Mouse (Mus musculus): Measurements from ENCODE around the gene Hist1h3a. TPM values are rescaled to one million over a fixed set of nuclear protein-coding genes. Genes with fewer than 3 reads are reported as not detected.
"Not testable (repeated sequence)": the region's sequence is repeated elsewhere in the genome, so short reads cannot be mapped to it uniquely, and the experiment has no call there.

Gene Hist1h3a
- polyA plus RNA-seq (2015; fragmentation: Nextera tagmentation; extraction: Ambion mirVana), result 8.0 and 9.4 TPM in 2 replicates

DNA sequence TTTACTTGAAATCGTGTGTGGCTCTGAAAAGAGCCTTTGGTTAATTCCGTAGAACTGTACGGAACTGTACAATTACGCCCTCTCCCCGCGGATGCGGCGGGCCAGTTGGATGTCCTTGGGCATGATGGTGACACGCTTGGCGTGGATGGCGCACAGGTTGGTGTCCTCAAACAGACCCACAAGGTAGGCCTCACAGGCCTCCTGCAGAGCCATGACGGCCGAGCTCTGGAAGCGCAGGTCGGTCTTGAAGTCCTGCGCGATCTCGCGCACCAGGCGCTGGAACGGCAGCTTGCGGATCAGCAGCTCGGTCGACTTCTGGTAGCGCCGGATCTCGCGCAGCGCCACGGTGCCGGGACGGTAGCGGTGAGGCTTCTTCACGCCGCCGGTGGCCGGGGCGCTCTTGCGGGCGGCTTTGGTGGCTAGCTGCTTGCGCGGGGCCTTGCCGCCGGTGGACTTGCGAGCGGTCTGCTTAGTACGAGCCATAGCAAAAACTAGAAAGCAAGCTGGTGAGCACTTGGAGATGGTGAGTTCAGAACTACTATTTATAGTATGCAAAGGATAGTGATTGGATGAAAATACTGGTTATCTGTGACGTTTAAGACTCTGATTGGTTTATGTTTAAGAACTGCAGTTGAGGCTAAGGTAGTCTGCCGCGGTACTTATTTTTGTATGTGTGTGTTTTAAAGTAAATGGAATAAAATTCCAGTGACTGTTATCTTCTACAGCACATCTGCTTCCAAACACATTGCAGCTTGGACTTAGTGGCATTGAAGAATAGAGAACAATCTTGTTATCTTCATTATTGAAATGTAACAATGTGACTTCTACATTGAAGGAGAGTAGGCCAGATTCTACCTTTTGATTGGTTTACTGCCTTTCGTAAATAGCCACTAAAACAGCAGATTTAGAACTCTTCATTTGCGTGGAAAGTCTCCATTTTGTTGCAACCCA, at the start of gene Hist1h3a:
Gene Hist1h3a (minus strand): TSS at position 516 of the 951 bp plus-strand sequence.
- H3K4me1 ChIP-seq, result peaks cover 32% of the 10 kb centered on the region
- H3K27ac ChIP-seq, result peak within 1 kb of the TSS; percentile 98
- ATAC-seq (replicated peaks; ENCODE audit: low FRiP score), result peak; percentile 67
- peak within 1 kb of the TSS; percentile 61 for H3K4me3 ChIP-seq (replicated peaks)
- H3K36me3 ChIP-seq; H3K9me3 ChIP-seq (replicated peaks); H3K27me3 ChIP-seq: not testable (repeated sequence)
- WGBS, result under 1% methylated on average over 31 of the region's 52 CpGs
- peak within 1 kb of the TSS; percentile 61 for H3K9ac ChIP-seq
- H3K4me2 ChIP-seq, result peak within 1 kb of the TSS; percentile 85

DNA sequence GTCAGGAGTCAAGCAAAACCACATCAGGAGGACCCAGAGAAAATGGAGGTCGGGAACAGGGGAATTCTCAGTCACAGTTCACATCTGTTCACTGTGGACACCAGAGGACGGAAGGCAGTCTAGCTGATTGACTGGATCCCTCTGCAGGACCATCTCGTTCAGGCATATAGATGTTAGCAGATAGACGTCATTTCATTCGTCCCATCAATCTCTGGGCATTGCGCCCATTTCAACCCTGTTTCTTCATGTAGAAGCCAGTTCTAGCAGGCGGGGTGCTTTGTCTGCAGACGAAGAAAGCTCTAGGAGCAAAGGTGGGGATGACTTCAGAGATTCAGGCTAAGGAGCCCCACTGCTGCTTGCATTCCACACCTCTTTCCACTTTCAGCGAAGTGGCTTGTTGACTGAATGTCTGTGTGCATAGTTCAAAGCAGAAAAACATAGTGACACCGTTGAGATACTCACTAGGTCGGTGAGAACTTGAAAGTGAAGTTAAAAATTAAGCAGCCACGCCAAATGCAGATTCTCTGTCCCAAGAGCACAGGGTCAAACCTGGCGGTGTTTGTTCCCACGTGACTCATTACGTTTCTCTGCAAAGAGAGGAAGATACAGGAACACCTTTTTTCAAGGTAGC, 44.4 kb upstream of the Hist1h3a start, which contains the start of gene Slc17a2:
Gene Slc17a2 (plus strand): TSS at position 572 of the 631 bp plus-strand sequence.
- no peaks in the 10 kb centered on the region for H3K27me3 ChIP-seq
- no peak within 1 kb of the TSS for H3K4me2 ChIP-seq
- 78% methylated on average over 15 of the region's 15 CpGs for WGBS
- no peaks in the 10 kb centered on the region for H3K9me3 ChIP-seq (replicated peaks)
- H3K36me3 ChIP-seq, result no peaks in the 10 kb centered on the region
- no peak within 1 kb of the TSS for H3K9ac ChIP-seq
- ATAC-seq (replicated peaks; ENCODE audit: low FRiP score), result no peak
- no peaks in the 10 kb centered on the region for H3K4me1 ChIP-seq
- H3K27ac ChIP-seq, result no peak within 1 kb of the TSS
- H3K4me3 ChIP-seq (replicated peaks), result no peak within 1 kb of the TSS

DNA sequence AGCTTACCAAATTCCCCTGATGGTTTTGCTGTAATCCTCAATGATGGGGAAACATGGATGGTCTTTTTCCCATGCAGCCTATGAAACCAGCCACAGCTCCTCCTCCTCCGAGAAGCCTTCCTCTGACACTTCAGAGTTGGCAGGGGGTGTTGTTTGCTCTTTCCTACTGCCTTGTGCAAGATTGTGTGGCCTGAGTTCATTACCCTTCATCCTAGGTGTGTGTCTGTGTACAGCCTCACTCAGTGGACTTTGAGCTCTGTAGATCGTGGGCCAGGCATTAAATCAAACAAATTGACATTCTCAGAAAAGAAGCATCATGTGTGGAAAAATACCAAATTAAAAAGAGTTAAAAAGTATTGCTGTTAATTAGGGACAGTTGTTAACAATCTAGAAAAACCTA, 42.3 kb upstream of the Hist1h3a start:
- WGBS, result 81% methylated on average over 2 of the region's 2 CpGs
- 0 out of 2 replicates have a peak, but pooled peaks cover 3% of the 10 kb centered on the region for H3K4me1 ChIP-seq
- no peak overlapping the region for H3K9ac ChIP-seq
- H3K36me3 ChIP-seq, result no peaks in the 10 kb centered on the region
- ATAC-seq (replicated peaks; ENCODE audit: low FRiP score), result no peak
- no peak overlapping the region for H3K27ac ChIP-seq
- H3K27me3 ChIP-seq, result no peaks in the 10 kb centered on the region
- H3K9me3 ChIP-seq (replicated peaks), result no peaks in the 10 kb centered on the region
- H3K4me2 ChIP-seq, result no peak overlapping the region
- no peak overlapping the region for H3K4me3 ChIP-seq (replicated peaks)

DNA sequence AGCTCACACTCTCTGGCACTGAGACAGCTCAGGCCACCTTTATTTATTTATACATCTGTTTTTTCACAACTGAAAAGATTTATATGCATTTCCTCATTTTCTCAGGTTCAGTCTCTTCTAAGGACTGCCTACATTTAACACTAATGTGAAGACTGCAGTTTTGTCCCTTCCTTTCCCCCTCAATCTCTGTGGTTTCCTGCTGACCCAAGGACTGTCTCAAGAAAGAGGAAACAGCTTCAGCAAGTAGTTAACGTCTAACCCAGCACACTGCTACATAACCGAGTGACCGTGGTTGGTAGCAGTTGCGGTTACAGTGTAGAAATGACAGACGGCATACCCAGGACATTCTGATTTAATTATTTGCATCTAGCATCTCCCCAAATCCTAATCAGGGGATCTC, 37.2 kb upstream of the Hist1h3a start:
- H3K4me3 ChIP-seq (replicated peaks), result no peak overlapping the region
- no peak overlapping the region for H3K9ac ChIP-seq
- 0 out of 2 replicates have a peak, but pooled peaks cover 5% of the 10 kb centered on the region for H3K4me1 ChIP-seq
- H3K36me3 ChIP-seq, result no peaks in the 10 kb centered on the region
- no peaks in the 10 kb centered on the region for H3K9me3 ChIP-seq (replicated peaks)
- no peak overlapping the region for H3K4me2 ChIP-seq
- H3K27ac ChIP-seq, result no peak overlapping the region
- no peak for ATAC-seq (replicated peaks; ENCODE audit: low FRiP score)
- no peaks in the 10 kb centered on the region for H3K27me3 ChIP-seq
- WGBS, result 58% methylated on average over 5 of the region's 5 CpGs

DNA sequence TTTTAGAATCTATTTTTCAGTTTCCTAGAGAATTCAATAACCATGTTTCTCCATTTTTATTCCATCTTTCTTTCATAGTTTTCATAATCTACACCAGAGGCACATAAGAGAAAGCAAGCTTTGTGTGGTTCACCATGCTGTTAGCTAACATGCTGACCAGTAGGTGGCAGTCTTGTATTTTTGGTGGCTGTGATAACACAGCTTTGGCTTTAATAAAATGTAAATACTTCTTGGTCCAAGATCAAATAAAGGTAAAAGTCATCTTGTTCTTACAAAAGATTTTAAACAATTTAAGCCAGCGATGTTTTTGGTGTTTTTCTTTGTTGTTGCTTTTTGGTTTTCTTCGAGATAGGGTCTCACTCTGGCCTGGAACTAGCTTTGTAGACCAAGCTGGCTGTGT, 30.3 kb upstream of the Hist1h3a start:
- H3K9ac ChIP-seq, result no peak overlapping the region
- no peaks in the 10 kb centered on the region for H3K36me3 ChIP-seq
- H3K4me2 ChIP-seq, result no peak overlapping the region
- ATAC-seq (replicated peaks; ENCODE audit: low FRiP score), result no peak
- no peak overlapping the region for H3K27ac ChIP-seq
- no peaks in the 10 kb centered on the region for H3K9me3 ChIP-seq (replicated peaks)
- H3K4me3 ChIP-seq (replicated peaks), result no peak overlapping the region
- no peaks in the 10 kb centered on the region for H3K27me3 ChIP-seq
- no peaks in the 10 kb centered on the region for H3K4me1 ChIP-seq
- WGBS, result 45% methylated on average over 2 of the region's 2 CpGs

DNA sequence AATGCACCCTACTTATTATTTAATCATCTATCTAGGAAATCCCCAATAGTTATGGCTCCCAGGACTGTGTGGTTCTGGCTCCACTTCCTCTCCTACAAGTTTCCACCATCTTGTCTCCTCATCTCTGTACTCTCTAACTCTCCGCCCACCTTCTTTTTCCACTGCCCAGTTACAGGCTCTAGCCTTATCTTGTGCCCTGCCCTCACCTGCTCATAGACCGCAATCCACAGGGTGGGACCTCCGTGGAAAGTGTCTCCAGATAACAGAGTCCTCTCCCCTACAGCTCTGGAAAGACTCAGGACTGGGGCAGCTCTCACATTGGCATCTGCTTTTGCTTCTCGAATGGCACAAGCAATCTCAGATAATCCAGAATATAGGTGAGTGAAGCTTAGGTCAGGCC, 16.8 kb upstream of the Hist1h3a start:
- Histone ChIP-seq H3K9ac (no peak overlapping the region), H3K27me3 (no peaks in the 10 kb centered on the region), H3K36me3 (no peaks in the 10 kb centered on the region), H3K4me3 (replicated peaks) (no peak overlapping the region), H3K4me2 (no peak overlapping the region), H3K4me1 (no peaks in the 10 kb centered on the region), H3K9me3 (replicated peaks) (no peaks in the 10 kb centered on the region), H3K27ac (no peak overlapping the region)
- 88% methylated on average over 4 of the region's 4 CpGs for WGBS
- no peak for ATAC-seq (replicated peaks; ENCODE audit: low FRiP score)

DNA sequence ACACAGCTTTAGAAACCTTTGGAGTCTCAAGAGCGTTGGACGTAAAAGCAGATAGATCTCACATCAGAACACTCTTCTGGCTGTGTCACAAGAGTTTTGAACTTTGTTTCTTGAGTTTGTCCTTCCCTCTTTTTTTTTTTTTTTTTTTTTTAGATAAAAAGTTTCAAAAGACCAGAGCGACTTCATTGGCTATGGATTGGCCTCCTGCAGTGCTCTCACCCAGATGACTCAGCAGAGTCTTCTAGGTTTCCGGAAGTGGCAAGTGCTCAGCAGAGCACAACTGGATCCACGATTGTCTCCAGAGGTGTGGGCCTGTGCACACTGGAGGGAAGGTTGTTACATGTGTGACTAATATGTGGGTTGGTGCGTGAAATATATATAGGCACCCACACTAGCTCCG, 16.2 kb upstream of the Hist1h3a start:
- WGBS, result 93% methylated on average over 7 of the region's 7 CpGs

DNA sequence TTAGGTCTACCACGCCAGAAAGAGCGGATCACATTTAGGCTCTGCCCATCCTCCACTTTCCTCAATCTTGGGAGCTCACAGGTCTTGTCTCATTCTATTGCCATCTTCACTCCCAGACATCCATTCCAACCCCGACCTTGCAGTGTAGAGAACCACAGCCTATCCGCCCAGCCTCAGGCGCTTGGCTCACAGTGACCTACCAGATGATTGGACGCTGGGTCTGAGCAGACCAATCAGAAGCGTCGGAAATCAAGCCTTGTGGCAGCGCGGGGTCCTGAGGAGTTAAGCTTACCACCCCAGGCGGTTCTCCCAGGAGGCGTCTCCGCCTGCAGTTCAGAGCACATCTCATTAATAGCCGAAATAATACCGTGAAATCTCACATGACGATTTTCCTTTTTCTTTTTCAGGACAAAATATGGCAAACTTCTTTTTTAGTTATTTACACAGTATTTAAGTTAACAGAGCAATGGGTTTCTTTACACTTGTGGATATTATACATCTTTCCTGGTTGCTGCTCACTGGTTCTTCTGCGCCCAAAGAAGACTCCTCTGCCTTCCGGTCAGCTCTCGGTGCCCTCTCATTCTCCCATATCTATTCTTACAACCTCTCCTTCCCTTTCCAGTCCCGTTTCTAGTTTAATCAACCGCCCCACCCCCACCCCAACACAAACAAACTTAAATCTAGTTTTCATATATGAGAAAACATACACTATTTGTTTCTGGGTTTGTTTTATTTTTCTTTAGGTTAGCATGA, 10.6 kb upstream of the Hist1h3a start:
- H3K27ac ChIP-seq, result no peak overlapping the region
- H3K4me3 ChIP-seq (replicated peaks), result peak overlapping the region; percentile 15; the same call in 1 of the 2 replicates
- H3K4me1 ChIP-seq, result peaks cover 7% of the 10 kb centered on the region
- no peaks in the 10 kb centered on the region for H3K27me3 ChIP-seq
- peak; percentile 93 for ATAC-seq (replicated peaks; ENCODE audit: low FRiP score)
- no peaks in the 10 kb centered on the region for H3K9me3 ChIP-seq (replicated peaks)
- peak overlapping the region; percentile 46 for H3K4me2 ChIP-seq
- no peaks in the 10 kb centered on the region for H3K36me3 ChIP-seq
- H3K9ac ChIP-seq, result no peak overlapping the region
- 26% methylated on average over 21 of the region's 21 CpGs for WGBS

More for the DNA sequence above, 16.2 kb upstream of the Hist1h3a start:
- Histone ChIP-seq H3K9me3 (replicated peaks) (no peaks in the 10 kb centered on the region), H3K9ac (no peak overlapping the region), H3K4me2 (no peak overlapping the region), H3K27ac (no peak overlapping the region), H3K36me3 (no peaks in the 10 kb centered on the region), H3K4me1 (no peaks in the 10 kb centered on the region), H3K27me3 (no peaks in the 10 kb centered on the region), H3K4me3 (replicated peaks) (no peak overlapping the region)
- no peak for ATAC-seq (replicated peaks; ENCODE audit: low FRiP score)

DNA sequence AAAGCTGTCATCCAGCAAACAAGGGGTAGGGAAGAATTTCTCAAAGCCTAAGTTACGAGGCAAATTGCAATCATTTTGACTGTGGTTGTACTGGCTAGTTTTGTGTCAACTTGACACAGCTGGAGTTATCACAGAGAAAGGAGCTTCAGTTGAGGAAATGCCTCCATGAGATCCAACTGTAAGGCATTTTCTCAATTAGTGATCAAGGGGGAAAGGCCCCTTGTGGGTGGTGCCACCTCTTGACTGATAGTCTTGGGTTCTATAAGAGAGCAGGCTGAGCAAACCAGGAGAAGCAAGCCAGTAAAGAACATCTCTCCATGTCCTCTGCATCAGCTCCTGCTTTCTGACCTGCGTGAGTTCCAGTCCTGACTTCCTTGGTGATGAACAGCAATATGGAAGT, 7.4 kb upstream of the Hist1h3a start, which contains the start of gene Trim38:
Gene Trim38 (plus strand): TSS at position 301 of the 400 bp plus-strand sequence.
- ATAC-seq (replicated peaks; ENCODE audit: low FRiP score); H3K4me2 ChIP-seq; H3K4me3 ChIP-seq (replicated peaks); H3K9me3 ChIP-seq (replicated peaks); H3K9ac ChIP-seq; H3K36me3 ChIP-seq; H3K27ac ChIP-seq; H3K27me3 ChIP-seq: not testable (repeated sequence)
- H3K4me1 ChIP-seq, result peaks cover 11% of the 10 kb centered on the region
- 77% methylated on average over 2 of the region's 2 CpGs for WGBS

DNA sequence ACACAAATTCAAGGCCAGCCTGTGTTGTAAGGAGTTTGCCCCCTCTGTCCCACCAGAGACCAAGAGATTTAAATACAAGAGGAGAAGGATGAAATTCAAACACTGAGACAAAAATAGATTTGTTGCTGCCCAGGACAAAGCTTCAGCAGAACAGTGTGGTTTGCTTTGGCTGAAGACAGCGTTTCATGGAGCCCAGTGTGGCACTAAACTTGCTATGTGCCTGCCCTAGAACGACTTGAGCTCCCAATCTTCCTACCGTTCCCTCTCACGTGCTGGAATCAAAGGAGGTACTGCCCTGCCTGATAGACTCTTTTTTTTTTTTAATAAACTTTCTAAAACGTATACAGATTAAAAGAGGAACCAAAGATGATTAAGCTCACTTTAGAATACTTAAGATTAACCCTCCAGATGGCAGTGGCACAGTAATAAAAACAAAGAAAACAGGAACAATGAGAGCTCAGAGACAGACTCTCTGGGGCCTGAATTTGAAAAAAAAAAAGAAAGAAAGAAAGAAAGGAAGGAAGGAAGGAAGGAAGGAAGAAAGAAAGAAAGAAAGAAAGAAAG, 6.7 kb upstream of the Hist1h3a start:
- WGBS, result 52% methylated on average over 5 of the region's 5 CpGs
- Histone ChIP-seq H3K4me2 (no peak overlapping the region), H3K4me1 (peaks cover 18% of the 10 kb centered on the region), H3K27ac (no peak overlapping the region), H3K9me3 (replicated peaks) (no peaks in the 10 kb centered on the region), H3K36me3 (no peaks in the 10 kb centered on the region), H3K4me3 (replicated peaks) (no peak overlapping the region), H3K9ac (no peak overlapping the region), H3K27me3 (no peaks in the 10 kb centered on the region)
- no peak for ATAC-seq (replicated peaks; ENCODE audit: low FRiP score)

DNA sequence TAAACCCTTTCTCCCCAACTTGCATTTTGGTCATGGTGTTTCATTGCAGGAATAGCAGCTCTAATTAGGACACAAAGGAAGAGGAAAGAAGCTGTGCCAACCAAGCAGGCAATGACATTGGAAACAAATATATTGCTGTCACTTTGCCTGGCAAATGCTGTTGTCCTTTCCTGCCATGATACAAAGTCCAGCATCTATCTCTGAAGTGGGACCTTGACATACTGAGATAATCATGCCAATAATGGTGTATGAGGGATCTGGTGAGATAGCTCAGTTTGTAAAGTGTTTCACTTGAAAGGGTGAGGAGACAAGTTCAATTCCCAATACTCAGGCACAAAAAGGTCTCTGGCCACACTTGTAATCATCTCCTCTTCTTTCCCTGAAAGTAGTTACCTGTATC, 4.6 kb upstream of the Hist1h3a start:
- Histone ChIP-seq H3K4me1 (peaks cover 18% of the 10 kb centered on the region), H3K27me3 (no peaks in the 10 kb centered on the region), H3K9ac (no peak overlapping the region), H3K4me2 (no peak overlapping the region), H3K4me3 (replicated peaks) (no peak overlapping the region), H3K36me3 (no peaks in the 10 kb centered on the region), H3K27ac (no peak overlapping the region), H3K9me3 (replicated peaks) (no peaks in the 10 kb centered on the region)
- no peak for ATAC-seq (replicated peaks; ENCODE audit: low FRiP score)

All from kidney, embryonic 15.5 days (tissue).